Mouse (Mus musculus): ENCODE results near the gene Pop7.

The Pop7 gene

DNA sequence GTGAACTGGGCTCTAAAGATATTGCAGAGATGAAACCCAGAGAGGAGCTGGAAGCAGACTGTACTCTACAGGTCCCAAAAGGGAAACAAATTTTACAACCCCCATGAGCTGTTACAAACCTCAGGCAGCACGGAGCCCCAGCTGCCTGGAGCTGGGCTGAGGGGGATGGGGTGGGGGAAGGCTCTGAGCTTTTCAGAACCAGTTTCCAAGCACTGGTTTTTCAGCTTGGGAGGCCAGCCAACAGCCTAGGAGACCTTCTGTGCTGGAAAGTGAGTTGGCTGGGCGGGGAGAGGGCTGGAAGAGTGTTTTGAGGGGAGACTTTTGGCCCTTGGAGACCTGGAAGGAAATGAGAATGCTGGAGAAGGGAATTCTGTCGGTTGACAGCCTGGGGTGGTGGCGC, 10.8 kb downstream of the Pop7 start:
- no peak for DNase-seq

DNA sequence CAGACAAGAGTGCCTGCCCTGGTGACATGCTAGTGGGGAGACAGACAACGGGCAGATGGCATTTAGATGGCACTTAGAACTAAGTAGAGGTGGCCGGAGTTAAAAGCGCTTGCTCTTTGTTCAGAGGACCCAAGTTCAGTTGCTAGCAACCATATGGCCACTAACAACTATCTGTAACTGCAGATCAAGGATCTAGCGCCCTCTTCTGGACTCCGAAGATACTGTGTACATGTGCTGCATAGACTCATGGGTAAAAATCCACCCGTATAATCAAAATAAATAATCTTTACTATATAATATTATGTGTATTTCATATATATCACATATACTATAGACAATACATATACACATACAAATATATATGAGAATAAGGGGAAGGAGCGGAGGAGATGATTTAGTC, 14.7 kb downstream of the Pop7 start:
- peak; percentile 19 to 29 for DNase-seq

- no peak for DNase-seq
Observed at GRCm38 (mm10) chr5:137485851-137486155, 16.5 kb downstream of the Pop7 start.

GRCm38 (mm10) chr5:137485071-137485850, 17.1 kb downstream of the Pop7 start:
- no peak for DNase-seq

DNA sequence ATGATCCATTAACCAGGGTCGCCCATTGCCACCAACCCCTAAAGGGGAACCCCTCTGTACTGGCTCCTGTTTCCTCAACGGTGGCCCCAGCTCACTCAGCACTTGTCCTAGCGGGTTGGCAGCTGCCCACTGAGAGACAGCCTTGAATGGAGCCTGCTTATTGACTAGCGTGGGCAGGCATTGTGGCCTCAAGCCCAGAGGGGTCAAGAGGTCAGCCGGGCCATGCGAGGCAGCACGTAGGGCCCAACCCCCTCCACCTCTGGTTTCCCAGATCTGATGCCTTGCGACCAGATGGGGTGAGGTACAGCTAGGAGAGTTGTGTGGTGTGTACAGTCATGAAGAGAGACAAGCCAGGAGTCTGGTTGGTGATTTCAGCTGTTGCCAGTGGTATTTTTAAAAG, 20.4 kb downstream of the Pop7 start:
- no peak for DNase-seq

- DNase-seq: peak; percentile 61 to 65
Observed at GRCm38 (mm10) chr5:137481138-137481537, 21.2 kb downstream of the Pop7 start.

DNA sequence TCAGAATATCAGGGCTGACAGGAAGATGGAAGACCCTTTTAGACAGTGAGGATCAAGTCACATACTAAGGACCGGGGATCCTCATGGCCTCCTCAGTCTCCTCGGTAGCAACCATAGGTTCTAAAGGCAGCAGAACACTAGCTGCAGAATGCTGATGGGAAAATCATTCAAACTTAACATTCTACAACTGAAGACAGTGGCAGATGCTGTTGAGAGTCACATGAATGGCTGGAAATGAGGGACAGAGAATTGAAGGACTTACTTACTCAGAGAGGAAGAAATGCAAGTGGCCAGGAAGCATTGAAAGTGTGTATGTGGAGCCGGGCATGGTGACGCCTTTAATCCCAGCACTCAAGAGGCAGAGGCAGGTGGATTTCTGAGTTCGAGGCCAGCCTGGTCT, 25.4 kb downstream of the Pop7 start, which contains the start of gene Zan:
Gene Zan, minus strand, starts transcription at position 101 of the 400 bp plus-strand sequence.
- DNase-seq: no peak

GRCm38 (mm10) chr5:137474351-137474750, 28.0 kb downstream of the Pop7 start:
- DNase-seq: no peak

- no peak for DNase-seq
Observed at GRCm38 (mm10) chr5:137472252-137472904, 29.9 kb downstream of the Pop7 start.

DNA sequence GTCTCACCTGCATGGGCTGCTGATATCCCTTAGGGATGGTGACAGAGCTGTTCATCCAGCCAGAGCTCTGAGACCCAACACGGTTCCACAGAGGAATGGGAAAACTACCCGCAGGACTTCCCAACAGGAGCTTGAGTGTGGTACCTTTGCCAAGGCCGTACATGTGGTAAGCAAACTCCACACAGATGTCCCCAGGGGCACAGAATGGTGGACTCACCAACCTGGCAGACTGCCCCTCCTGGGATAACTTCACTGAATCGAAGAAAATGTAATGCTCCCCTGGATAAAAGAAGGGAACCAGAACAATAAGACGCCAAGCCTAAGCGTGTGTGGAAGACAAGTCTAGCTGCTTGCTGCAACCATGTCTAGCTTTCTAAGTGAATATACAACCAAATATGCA, 35.4 kb downstream of the Pop7 start:
- DNase-seq: no peak

GRCm38 (mm10) chr5:137465049-137465448, 37.3 kb downstream of the Pop7 start:
- DNase-seq: no peak

DNA sequence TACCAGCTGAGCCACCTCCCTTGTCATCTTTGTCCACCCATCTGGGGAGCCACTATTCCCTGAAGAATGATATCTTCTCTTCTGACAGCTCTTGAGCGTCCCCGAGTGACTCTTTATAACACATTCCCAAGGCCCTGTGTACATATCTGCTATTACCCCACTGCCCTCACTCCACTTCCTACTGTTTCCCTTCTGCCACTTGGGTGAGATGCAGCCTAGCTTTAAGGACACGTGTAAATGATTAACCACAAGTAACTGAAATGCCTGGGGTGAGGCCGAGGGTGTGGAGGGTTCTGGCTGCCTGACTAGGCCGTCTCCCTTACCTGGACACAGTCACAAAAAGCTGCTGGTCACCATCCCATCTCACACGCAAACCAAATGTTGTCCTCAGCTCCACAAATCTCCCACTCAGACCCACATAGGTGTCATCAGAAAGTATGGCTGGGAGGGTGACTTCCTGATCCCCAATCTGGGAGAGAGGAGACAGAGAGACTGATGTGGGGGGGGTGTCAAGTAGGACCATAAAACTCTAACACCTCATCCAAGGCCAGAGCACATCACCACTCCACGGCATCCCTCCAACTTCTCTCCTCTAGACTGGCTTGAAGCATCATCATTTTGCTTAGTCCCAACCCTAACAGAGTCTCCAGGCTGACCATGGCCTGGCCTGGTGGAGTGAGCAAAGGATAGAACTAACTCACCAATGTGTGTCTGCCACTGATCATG, 46.3 kb downstream of the Pop7 start:
- DNase-seq: no peak

GRCm38 (mm10) chr5:137455206-137455605, 47.1 kb downstream of the Pop7 start:
- DNase-seq: no peak

Measured in B cell, adult 2 months (primary cell).